Mouse (Mus musculus): ENCODE measurements around the gene Dcpp3. TPM values are rescaled to one million over a fixed set of nuclear protein-coding genes. Genes with fewer than 3 reads are reported as not detected.

The Dcpp3 gene
- total RNA-seq, 2 experiments from 2014 or later, result not detected

Other genes starting within 250 kb of the Dcpp3 start
- 100 to 1,000 TPM; 127 to 131 TPM for gene Hcfc1r1, start 243.9 kb upstream of the Dcpp3 start, total RNA-seq (2021)
- 10 to 100 TPM in 1 of 2 experiments, 1 to 10 TPM in 1; 9.5 to 12.2 TPM for gene Thoc6, start 243.6 kb upstream of the Dcpp3 start, total RNA-seq (2021)
- gene Tnfrsf12a, start 240.0 kb upstream of the Dcpp3 start, total RNA-seq (2021), result 10 to 100 TPM in 1 of 2 experiments, 1 to 10 TPM in 1; 9.5 to 10.1 TPM
- gene Cldn6, start 238.2 kb upstream of the Dcpp3 start, total RNA-seq (2021), result not detected
- gene Cldn9, start 233.4 kb upstream of the Dcpp3 start, total RNA-seq (2021), result 1 to 10 TPM in 1 of 2 experiments, under 1 TPM in 1; 0.69 to 1.1 TPM
- under 1 TPM; 0.14 to 0.16 TPM for gene 1520401A03Rik, start 194.7 kb upstream of the Dcpp3 start, total RNA-seq (2021)
- gene Pkmyt1, start 191.1 kb upstream of the Dcpp3 start, total RNA-seq (2021), result 1 to 10 TPM; 3.7 to 4.0 TPM
- 10 to 100 TPM; 49.7 to 52.8 TPM for gene Paqr4, start 176.6 kb upstream of the Dcpp3 start, total RNA-seq (2021)
- gene Kremen2, start 171.6 kb upstream of the Dcpp3 start, total RNA-seq (2021), result under 1 TPM; 0.17 to 0.21 TPM
- 100 to 1,000 TPM; 159 to 169 TPM for gene Flywch1, start 145.9 kb upstream of the Dcpp3 start, total RNA-seq (2021)
- gene Flywch2, start 131.4 kb upstream of the Dcpp3 start, total RNA-seq (2021), result 10 to 100 TPM; 24.5 to 25.3 TPM
- gene Srrm2, start 126.9 kb upstream of the Dcpp3 start, total RNA-seq (2021), result 100 to 1,000 TPM; 502 to 591 TPM
- 100 to 1,000 TPM; 363 to 365 TPM for gene Elob, start 88.3 kb upstream of the Dcpp3 start, total RNA-seq (2021)
- gene Prss33, start 81.4 kb upstream of the Dcpp3 start, total RNA-seq (2021), result not detected
- gene Prss32, start 73.6 kb upstream of the Dcpp3 start, total RNA-seq (2021), result under 1 TPM in 1 of 2 experiments, not detected in 1; 0.29 TPM
- 1 to 10 TPM; 1.8 to 2.0 TPM for gene Prss41, start 73.3 kb upstream of the Dcpp3 start, total RNA-seq (2021)
- gene Prss21, start 49.4 kb upstream of the Dcpp3 start, total RNA-seq (2021), result not detected
- gene Dcpp1, start 36.6 kb upstream of the Dcpp3 start, total RNA-seq (2021), result not detected
- gene Dcpp2, start 36.6 kb upstream of the Dcpp3 start, total RNA-seq (2021), result not detected
- not detected for gene Sbp, start 24.2 kb downstream of the Dcpp3 start, total RNA-seq (2021)
- gene Sbpl, start 37.8 kb downstream of the Dcpp3 start, total RNA-seq (2021), result not detected
- under 1 TPM in 1 of 2 experiments, not detected in 1; 0.41 TPM for gene Prss30, start 63.1 kb downstream of the Dcpp3 start, total RNA-seq (2021)
- gene Prss22, start 80.6 kb downstream of the Dcpp3 start, total RNA-seq (2021), result not detected
- gene Prss27, start 120.7 kb downstream of the Dcpp3 start, total RNA-seq (2021), result not detected
- gene Kctd5, start 156.0 kb downstream of the Dcpp3 start, total RNA-seq (2021), result 10 to 100 TPM; 53.0 to 53.8 TPM
- 100 to 1,000 TPM; 102 to 107 TPM for gene Pdpk1, start 233.5 kb downstream of the Dcpp3 start, total RNA-seq (2021)
- gene Amdhd2, start 246.3 kb downstream of the Dcpp3 start, total RNA-seq (2021), result 10 to 100 TPM; 27.4 to 33.7 TPM